Mouse (Mus musculus) cerebellum, postnatal 10 days (tissue): ENCODE measurements around the gene Kcnk13.

Experiments used
- DNase-seq, 2 experiments: peaks; one replicate each; pipeline ENCODE4 v3.0.0; 2021; ENCODE audit warnings: mixed read lengths in 2 of 2

Kcnk13 gene

DNA sequence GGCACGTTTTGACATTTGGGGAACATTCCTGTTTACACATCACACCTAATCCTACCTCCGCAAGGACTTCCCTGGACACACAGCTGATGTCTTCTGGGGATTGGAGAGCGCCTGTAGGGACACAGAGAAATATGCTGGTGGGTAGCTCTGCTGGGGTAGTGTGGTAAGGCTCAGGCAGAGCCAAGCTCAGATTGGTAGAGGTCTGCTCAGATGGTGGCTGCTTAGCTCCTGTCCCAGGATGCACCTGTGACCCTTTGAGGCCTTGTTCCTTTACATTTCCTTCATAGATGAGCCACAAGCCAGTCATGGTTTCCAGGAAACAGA is 136.4 kb downstream of the Kcnk13 start:
- no peak for DNase-seq

GRCm38 (mm10) chr12:100101651-100102050 is 137.4 kb downstream of the Kcnk13 start:
- DNase-seq, result no peak

- DNase-seq, result no peak
These were observed 140.2 kb downstream of the Kcnk13 start for GRCm38 (mm10) chr12:100104530-100104929.

- peak; percentile 91 to 95 for DNase-seq
These were observed 142.1 kb downstream of the Kcnk13 start for GRCm38 (mm10) chr12:100106275-100106895.

DNA sequence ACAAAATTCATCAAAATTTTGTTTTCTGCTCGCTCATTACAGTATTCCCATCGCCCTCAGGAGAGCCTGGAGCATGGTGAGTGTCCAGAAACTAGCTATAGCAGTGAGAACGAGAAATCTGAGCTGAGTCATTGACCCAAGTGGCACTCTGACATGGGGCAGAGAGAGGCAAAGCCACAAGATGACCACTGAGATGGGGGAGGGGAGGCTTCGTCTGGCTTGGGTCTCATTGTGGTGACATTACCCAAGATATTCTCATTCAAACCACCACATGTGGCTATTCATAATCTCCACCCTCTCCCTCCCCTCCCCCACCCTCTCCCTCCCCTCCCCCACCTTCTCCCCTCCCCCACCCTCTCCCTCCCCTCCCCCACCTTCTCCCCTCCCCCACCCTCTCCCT is 143.1 kb downstream of the Kcnk13 start:
- no peak for DNase-seq

DNA sequence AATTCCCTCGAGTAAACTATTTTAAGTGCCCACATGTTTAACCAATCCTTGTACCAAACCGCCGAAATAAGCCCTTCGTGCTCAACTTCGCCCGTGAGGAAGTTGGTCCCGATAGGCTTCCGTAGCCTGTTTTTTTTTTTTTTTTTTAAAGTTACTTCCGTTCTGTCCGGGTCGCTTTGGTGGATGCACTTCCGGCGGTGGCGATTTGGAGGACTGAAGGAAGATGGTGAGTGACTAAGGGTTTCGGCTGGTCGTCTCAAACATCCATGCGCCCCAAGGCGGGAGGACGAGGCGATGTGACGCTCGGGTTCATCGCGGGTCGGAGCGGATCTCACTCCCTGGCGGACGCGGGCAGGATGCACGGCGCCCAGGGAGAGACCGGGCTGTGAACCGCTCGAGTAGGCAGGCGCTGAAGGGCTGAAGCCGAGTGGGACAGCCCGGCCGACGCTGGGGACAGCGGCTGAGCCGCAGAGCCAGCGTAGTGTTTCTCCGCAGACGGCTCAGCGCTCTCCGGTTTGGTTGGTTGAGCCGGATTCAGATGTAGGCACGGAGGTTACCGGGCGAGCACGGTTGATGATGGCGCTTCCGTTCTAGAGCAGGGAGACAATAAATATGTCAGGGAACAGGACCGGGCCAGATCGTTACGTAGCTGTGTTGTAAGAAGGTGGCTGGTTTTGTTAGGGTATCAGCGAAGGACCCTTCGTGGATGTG is 145.8 kb downstream of the Kcnk13 start, which contains the start of gene Psmc1:
Psmc1 (plus strand) TSS at position 169 of the 711 bp plus-strand sequence.
- peak; percentile 87 to 91 for DNase-seq
